Mouse (Mus musculus): Measurements from ENCODE around the gene Snx21. TPM values are rescaled to one million over a fixed set of nuclear protein-coding genes. Genes with fewer than 3 reads are reported as not detected.

Gene Snx21
- polyA plus RNA-seq, 1 experiment, result 1.5 TPM

DNA sequence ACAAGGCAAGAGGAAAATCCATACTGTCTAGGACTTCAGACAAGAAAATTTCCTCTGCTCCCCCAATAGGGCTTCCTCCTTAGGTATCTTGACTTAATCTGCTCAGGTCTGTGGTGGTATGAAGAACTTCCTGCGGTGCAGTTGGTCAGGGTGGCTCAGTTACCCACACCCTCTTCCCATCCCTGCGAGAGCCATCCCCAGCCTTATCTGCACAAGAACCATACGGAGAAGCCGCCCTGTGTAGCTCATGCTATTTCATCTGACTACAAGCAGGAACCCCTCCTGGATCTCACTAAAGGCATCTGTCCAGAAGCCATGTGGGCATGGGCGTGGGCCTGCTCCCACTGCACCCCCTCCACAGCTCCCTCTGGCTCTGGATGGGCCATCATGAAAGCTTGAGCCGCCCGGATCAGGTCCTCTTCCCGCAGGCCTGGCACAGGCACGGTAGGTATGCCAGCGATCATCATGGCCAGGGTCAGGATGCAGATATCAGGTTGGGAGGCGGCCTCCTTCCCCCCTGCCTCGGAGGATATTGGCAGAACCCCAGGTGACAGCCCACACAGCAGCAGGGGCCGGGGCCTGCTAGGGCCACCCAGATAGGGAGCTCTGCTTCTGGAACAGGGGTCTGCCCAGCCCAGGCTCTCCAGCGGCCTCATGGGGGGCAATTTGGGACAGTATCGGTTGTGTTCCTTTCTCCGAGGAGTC, 41.7 kb downstream of the Snx21 start:
- TF ChIP-seq TAL1 (IDR thresholded peaks at IDR 0.05; ENCODE audit: low read length) (no peak), GATA1 (IDR thresholded peaks at IDR 0.05; ENCODE audit: low read length) (no peak)
- Histone ChIP-seq H3K36me3 (ENCODE audit: control insufficient read depth) (peaks cover 46% of the 10 kb centered on the region), H3K27me3 (ENCODE audit: control insufficient read depth) (no peaks in the 10 kb centered on the region), H3K9me3 (ENCODE audit: control insufficient read depth, low read length) (peaks cover 5% of the 10 kb centered on the region; the same call in 1 of the 2 replicates), H3K4me3 (replicated peaks) (no peak overlapping the region), H3K4me1 (ENCODE audit: control insufficient read depth) (peaks cover 37% of the 10 kb centered on the region)

DNA sequence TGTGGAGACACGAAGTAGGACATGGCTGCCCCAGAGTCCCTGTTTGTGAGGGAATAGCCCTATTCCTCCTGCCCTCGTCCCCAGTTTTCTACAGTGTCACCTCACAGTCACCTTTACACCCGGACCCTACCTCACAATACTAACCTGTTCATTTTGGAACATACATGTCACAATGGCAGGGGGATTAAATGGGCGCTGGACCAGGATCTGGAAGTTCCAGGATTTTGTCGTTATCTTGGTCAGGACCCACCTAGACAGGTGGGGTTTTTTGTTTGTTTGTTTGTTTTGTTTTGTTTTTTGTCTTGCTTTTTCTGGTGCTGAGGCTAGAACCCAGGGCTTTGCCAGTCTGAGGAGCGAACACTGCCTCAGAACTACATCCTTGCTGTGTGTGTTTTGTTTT, 42.8 kb downstream of the Snx21 start, which contains the start of gene Spata25:
TSS of gene Spata25 (minus strand) at position 101 of the 400 bp plus-strand sequence.
- H3K27me3 ChIP-seq (ENCODE audit: control insufficient read depth), result no peaks in the 10 kb centered on the region
- H3K36me3 ChIP-seq (ENCODE audit: control insufficient read depth), result peaks cover 46% of the 10 kb centered on the region
- peaks cover 38% of the 10 kb centered on the region for H3K4me1 ChIP-seq (ENCODE audit: control insufficient read depth)
- H3K4me3 ChIP-seq (replicated peaks), result no peak within 1 kb of the TSS
- TF ChIP-seq TAL1 (IDR thresholded peaks at IDR 0.05; ENCODE audit: low read length), result no peak
- no peak for TF ChIP-seq GATA1 (IDR thresholded peaks at IDR 0.05; ENCODE audit: low read length)
- peaks cover 5% of the 10 kb centered on the region; the same call in 1 of the 2 replicates for H3K9me3 ChIP-seq (ENCODE audit: control insufficient read depth, low read length)

DNA sequence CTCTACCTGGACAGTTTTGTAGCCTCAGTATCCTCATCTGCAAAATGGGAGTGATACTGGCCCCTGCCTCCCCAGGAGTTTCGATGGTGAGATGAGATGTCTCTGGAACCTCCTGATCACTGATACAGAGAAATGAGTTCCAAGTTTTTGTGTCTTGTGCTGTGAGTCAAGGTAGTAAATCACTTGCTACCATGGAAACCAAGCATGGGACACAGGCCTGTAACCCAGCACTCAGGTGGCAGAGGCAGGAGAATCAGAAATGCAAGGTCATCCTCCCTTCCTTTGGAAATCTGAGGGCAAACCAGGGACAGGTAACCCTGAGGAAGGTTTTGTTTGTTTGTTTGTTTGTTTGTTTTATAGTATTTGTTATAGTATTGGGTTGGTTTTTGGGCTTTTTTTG, 43.5 kb downstream of the Snx21 start:
- peaks cover 5% of the 10 kb centered on the region; the same call in 1 of the 2 replicates for H3K9me3 ChIP-seq (ENCODE audit: control insufficient read depth, low read length)
- no peak overlapping the region for H3K4me3 ChIP-seq (replicated peaks)
- no peaks in the 10 kb centered on the region for H3K27me3 ChIP-seq (ENCODE audit: control insufficient read depth)
- peaks cover 40% of the 10 kb centered on the region for H3K4me1 ChIP-seq (ENCODE audit: control insufficient read depth)
- TF ChIP-seq GATA1 (IDR thresholded peaks at IDR 0.05; ENCODE audit: low read length) (no peak), TAL1 (IDR thresholded peaks at IDR 0.05; ENCODE audit: low read length) (no peak)
- H3K36me3 ChIP-seq (ENCODE audit: control insufficient read depth), result peaks cover 46% of the 10 kb centered on the region

GRCm38 (mm10) chr2:164831029-164831428, 45.4 kb downstream of the Snx21 start:
- H3K27me3 ChIP-seq (ENCODE audit: control insufficient read depth), result no peaks in the 10 kb centered on the region
- no peak for TF ChIP-seq GATA1 (IDR thresholded peaks at IDR 0.05; ENCODE audit: low read length)
- TF ChIP-seq TAL1 (IDR thresholded peaks at IDR 0.05; ENCODE audit: low read length), result no peak
- no peaks in the 10 kb centered on the region for H3K9me3 ChIP-seq (ENCODE audit: control insufficient read depth, low read length)
- no peak overlapping the region for H3K4me3 ChIP-seq (replicated peaks)
- H3K4me1 ChIP-seq (ENCODE audit: control insufficient read depth), result peaks cover 49% of the 10 kb centered on the region
- peaks cover 36% of the 10 kb centered on the region for H3K36me3 ChIP-seq (ENCODE audit: control insufficient read depth)

- Histone ChIP-seq H3K36me3 (ENCODE audit: control insufficient read depth) (peaks cover 36% of the 10 kb centered on the region), H3K27me3 (ENCODE audit: control insufficient read depth) (no peaks in the 10 kb centered on the region), H3K4me1 (ENCODE audit: control insufficient read depth) (peaks cover 40% of the 10 kb centered on the region), H3K9me3 (ENCODE audit: control insufficient read depth, low read length) (no peaks in the 10 kb centered on the region), H3K4me3 (replicated peaks) (peak overlapping the region; percentile 67)
- TF ChIP-seq GATA1 (IDR thresholded peaks at IDR 0.05; ENCODE audit: low read length) (no peak), TAL1 (IDR thresholded peaks at IDR 0.05; ENCODE audit: low read length) (no peak)
Observed at GRCm38 (mm10) chr2:164832032-164832747, 46.6 kb downstream of the Snx21 start.

DNA sequence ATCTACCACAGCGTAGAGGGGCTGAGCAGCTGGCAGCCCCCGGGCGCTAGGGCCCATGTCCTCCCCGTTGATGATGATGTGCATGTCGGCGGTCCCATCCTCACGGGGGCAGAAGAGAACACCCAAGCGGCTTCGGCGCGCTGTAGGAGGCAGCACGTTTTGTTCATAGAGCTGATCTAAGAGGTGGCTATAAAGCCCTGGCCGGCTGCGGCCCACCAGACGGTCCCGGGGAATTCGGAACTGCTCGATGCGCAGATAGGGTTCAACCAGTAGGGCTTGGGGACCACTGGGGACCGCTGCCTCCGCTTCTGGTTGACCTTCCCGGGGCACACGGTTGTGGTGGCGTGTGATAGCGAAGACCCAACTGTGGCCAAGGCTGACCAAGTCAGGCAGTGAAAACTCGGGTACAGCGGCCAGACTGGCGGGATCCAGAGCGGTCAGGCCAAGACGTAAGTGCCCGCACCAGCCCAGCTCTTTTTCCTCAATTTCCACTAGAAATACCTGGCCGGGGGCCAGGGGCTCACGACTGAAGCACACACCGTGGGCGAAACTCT, 47.2 kb downstream of the Snx21 start, which contains the start of gene Ctsa:
TSS of gene Ctsa (plus strand) at position 126 of the 554 bp plus-strand sequence.
- H3K36me3 ChIP-seq (ENCODE audit: control insufficient read depth), result peaks cover 34% of the 10 kb centered on the region

GRCm38 (mm10) chr2:164833314-164833959, 47.8 kb downstream of the Snx21 start, which contains the start of gene Neurl2:
TSS of gene Neurl2 (minus strand) at chr2:164833456.
- Histone ChIP-seq H3K9me3 (ENCODE audit: control insufficient read depth, low read length) (no peaks in the 10 kb centered on the region), H3K4me3 (replicated peaks) (peak within 1 kb of the TSS; percentile 67), H3K4me1 (ENCODE audit: control insufficient read depth) (peaks cover 32% of the 10 kb centered on the region), H3K27me3 (ENCODE audit: control insufficient read depth) (no peaks in the 10 kb centered on the region), H3K36me3 (ENCODE audit: control insufficient read depth) (peaks cover 34% of the 10 kb centered on the region)
- no peak for TF ChIP-seq GATA1 (IDR thresholded peaks at IDR 0.05; ENCODE audit: low read length)
- TF ChIP-seq TAL1 (IDR thresholded peaks at IDR 0.05; ENCODE audit: low read length), result no peak

More for the DNA sequence above, 47.2 kb downstream of the Snx21 start, which contains the start of gene Ctsa:
- H3K4me1 ChIP-seq (ENCODE audit: control insufficient read depth), result peaks cover 34% of the 10 kb centered on the region
- TF ChIP-seq GATA1 (IDR thresholded peaks at IDR 0.05; ENCODE audit: low read length), result no peak
- TF ChIP-seq TAL1 (IDR thresholded peaks at IDR 0.05; ENCODE audit: low read length), result no peak
- H3K9me3 ChIP-seq (ENCODE audit: control insufficient read depth, low read length), result no peaks in the 10 kb centered on the region
- no peaks in the 10 kb centered on the region for H3K27me3 ChIP-seq (ENCODE audit: control insufficient read depth)
- H3K4me3 ChIP-seq (replicated peaks), result peak within 1 kb of the TSS; percentile 67

- Histone ChIP-seq H3K27me3 (ENCODE audit: control insufficient read depth) (no peaks in the 10 kb centered on the region), H3K36me3 (ENCODE audit: control insufficient read depth) (peaks cover 41% of the 10 kb centered on the region), H3K9me3 (ENCODE audit: control insufficient read depth, low read length) (no peaks in the 10 kb centered on the region), H3K4me3 (replicated peaks) (peak overlapping the region; percentile 67), H3K4me1 (ENCODE audit: control insufficient read depth) (peaks cover 32% of the 10 kb centered on the region)
- no peak for TF ChIP-seq TAL1 (IDR thresholded peaks at IDR 0.05; ENCODE audit: low read length)
- no peak for TF ChIP-seq GATA1 (IDR thresholded peaks at IDR 0.05; ENCODE audit: low read length)
Observed at GRCm38 (mm10) chr2:164834531-164834930, 48.9 kb downstream of the Snx21 start.

Data from erythroblast, embryonic 14.5 days (primary cell).